Mouse (Mus musculus): ENCODE results near the gene Ufd1. TPM values are rescaled to one million over a fixed set of nuclear protein-coding genes. Genes with fewer than 3 reads are reported as not detected.
"Not testable (repeated sequence)": the region's sequence is repeated elsewhere in the genome, so short reads cannot be mapped to it uniquely, and the experiment has no call there.

The Ufd1 gene
- polyA plus RNA-seq, 1 experiment from 2014 or later: 114 TPM

GRCm38 (mm10) chr16:18822356-18822755, 10.8 kb downstream of the Ufd1 start:
- H3K27ac ChIP-seq (replicated peaks): no peak overlapping the region
- H3K4me1 ChIP-seq: no peaks in the 10 kb centered on the region
- no peaks in the 10 kb centered on the region for H3K9me3 ChIP-seq (replicated peaks)
- no peak for ATAC-seq (ENCODE audit: low FRiP score)
- peaks cover 93% of the 10 kb centered on the region for H3K36me3 ChIP-seq
- H3K9ac ChIP-seq (replicated peaks): no peak overlapping the region
- no peaks in the 10 kb centered on the region for H3K27me3 ChIP-seq (replicated peaks)
- no peak overlapping the region for H3K4me2 ChIP-seq
- H3K4me3 ChIP-seq (replicated peaks): no peak overlapping the region
- 97% methylated on average over 1 of the region's 1 CpGs for WGBS

DNA sequence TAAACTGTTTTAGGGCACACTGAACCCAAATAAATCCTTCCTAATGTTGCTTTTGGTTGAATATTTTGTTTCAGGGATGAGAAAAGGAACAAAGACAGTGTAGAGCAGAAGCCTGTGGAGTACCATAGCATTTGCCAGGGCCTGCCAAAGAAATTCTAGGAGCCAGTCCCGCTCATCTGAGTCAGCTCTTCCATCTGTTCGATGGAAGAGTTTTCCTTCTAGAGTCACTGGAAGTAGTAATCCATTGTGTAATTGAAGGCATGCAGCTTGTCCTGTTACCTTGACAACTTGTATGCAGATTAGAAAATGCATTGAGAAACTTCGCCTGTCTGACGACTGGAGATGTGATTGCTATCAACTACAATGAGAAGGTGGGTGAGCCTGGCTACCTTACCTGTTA, 11.3 kb downstream of the Ufd1 start:
- 60% methylated on average over 4 of the region's 4 CpGs for WGBS
- no peaks in the 10 kb centered on the region for H3K27me3 ChIP-seq (replicated peaks)
- H3K4me1 ChIP-seq: no peaks in the 10 kb centered on the region
- peaks cover 94% of the 10 kb centered on the region for H3K36me3 ChIP-seq
- no peak overlapping the region for H3K27ac ChIP-seq (replicated peaks)
- H3K9me3 ChIP-seq (replicated peaks): no peaks in the 10 kb centered on the region
- H3K4me3 ChIP-seq (replicated peaks): no peak overlapping the region
- no peak overlapping the region for H3K9ac ChIP-seq (replicated peaks)
- no peak overlapping the region for H3K4me2 ChIP-seq
- ATAC-seq (ENCODE audit: low FRiP score): no peak

GRCm38 (mm10) chr16:18828630-18829029, 17.1 kb downstream of the Ufd1 start:
- H3K4me3 ChIP-seq (replicated peaks): no peak overlapping the region
- H3K36me3 ChIP-seq: peaks cover 85% of the 10 kb centered on the region
- H3K9ac ChIP-seq (replicated peaks): no peak overlapping the region
- no peaks in the 10 kb centered on the region for H3K4me1 ChIP-seq
- 92% methylated on average over 3 of the region's 3 CpGs for WGBS
- no peak overlapping the region for H3K27ac ChIP-seq (replicated peaks)
- H3K27me3 ChIP-seq (replicated peaks): no peaks in the 10 kb centered on the region
- no peak for ATAC-seq (ENCODE audit: low FRiP score)
- H3K9me3 ChIP-seq (replicated peaks): no peaks in the 10 kb centered on the region
- no peak overlapping the region for H3K4me2 ChIP-seq

DNA sequence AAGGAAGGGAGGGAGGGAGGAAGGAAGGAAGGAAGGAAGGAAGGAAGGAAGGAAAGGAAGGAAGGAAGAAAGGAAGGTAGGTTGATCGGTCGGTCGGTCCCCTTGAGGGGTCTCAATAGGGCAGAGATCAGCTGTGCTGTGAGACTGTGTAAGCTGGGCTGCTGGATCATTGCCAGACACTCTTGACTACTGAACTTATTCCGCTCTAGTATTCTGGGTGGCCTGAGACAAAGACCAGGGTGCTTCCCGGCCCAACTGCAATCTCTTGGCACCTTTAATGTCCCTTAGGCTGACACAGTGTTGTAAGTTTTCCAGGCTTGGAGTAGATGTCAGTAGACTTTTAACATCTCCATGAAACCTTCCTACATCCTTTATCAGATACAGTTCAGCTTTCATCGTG, 17.5 kb downstream of the Ufd1 start:
- Histone ChIP-seq H3K9me3 (replicated peaks) (no peaks in the 10 kb centered on the region), H3K4me1 (no peaks in the 10 kb centered on the region), H3K4me3 (replicated peaks) (no peak overlapping the region), H3K9ac (replicated peaks) (no peak overlapping the region), H3K4me2 (no peak overlapping the region), H3K36me3 (peaks cover 87% of the 10 kb centered on the region), H3K27me3 (replicated peaks) (no peaks in the 10 kb centered on the region), H3K27ac (replicated peaks) (no peak overlapping the region)
- no peak for ATAC-seq (ENCODE audit: low FRiP score)
- WGBS: 88% methylated on average over 6 of the region's 6 CpGs

DNA sequence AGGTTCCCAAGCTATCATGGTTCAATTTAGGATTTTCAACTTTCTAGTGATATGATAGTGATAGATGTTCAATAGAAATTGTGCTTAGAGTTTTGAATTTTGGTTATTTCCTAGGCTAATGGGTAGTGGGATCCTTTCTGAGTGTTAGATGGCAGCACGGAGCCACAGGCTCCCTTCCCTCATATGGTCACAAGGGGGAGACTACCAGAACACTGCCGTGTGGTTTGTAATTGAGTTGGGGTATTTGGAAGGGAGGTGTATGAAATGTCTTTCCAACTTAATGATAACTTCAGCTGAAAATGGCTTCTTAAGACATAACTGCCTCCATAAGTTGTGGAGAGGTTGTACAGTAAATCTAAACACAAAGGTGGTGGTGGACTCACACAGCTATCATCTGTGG, 21.9 kb downstream of the Ufd1 start:
- Histone ChIP-seq H3K9ac (replicated peaks) (no peak overlapping the region), H3K4me3 (replicated peaks) (no peak overlapping the region), H3K27ac (replicated peaks) (no peak overlapping the region), H3K27me3 (replicated peaks) (no peaks in the 10 kb centered on the region), H3K9me3 (replicated peaks) (no peaks in the 10 kb centered on the region), H3K4me2 (no peak overlapping the region), H3K36me3 (peaks cover 56% of the 10 kb centered on the region), H3K4me1 (peaks cover 14% of the 10 kb centered on the region; the same call in 1 of the 2 replicates)
- no peak for ATAC-seq (ENCODE audit: low FRiP score)
- 85% methylated on average over 2 of the region's 2 CpGs for WGBS

- ATAC-seq (ENCODE audit: low FRiP score): peak; percentile 44; the same call in 1 of the 2 replicates
Measured at GRCm38 (mm10) chr16:18836073-18836467, 24.5 kb downstream of the Ufd1 start.

GRCm38 (mm10) chr16:18836468-18837208, 25.1 kb downstream of the Ufd1 start, which contains the start of the genes 2510002D24Rik and Gm28539:
Gene 2510002D24Rik, plus strand, starts transcription at chr16:18836578.
Gene Gm28539, plus strand, starts transcription at chr16:18836584.
- peak; percentile 98 for ATAC-seq (ENCODE audit: low FRiP score)
- peak within 1 kb of the TSS; percentile 92 for H3K4me3 ChIP-seq (replicated peaks)
- H3K27me3 ChIP-seq (replicated peaks): no peaks in the 10 kb centered on the region
- H3K9me3 ChIP-seq (replicated peaks): no peaks in the 10 kb centered on the region
- H3K9ac ChIP-seq (replicated peaks): peak within 1 kb of the TSS; percentile 84
- H3K36me3 ChIP-seq: peaks cover 34% of the 10 kb centered on the region
- H3K27ac ChIP-seq (replicated peaks): peak within 1 kb of the TSS; percentile 86
- peaks cover 14% of the 10 kb centered on the region; the same call in 1 of the 2 replicates for H3K4me1 ChIP-seq
- under 1% methylated on average over 46 of the region's 46 CpGs for WGBS
- peak within 1 kb of the TSS; percentile 63 for H3K4me2 ChIP-seq

More at GRCm38 (mm10) chr16:18836073-18836467, 24.5 kb downstream of the Ufd1 start:
- 28% methylated on average over 3 of the region's 3 CpGs for WGBS
- H3K27me3 ChIP-seq (replicated peaks): no peaks in the 10 kb centered on the region
- H3K9ac ChIP-seq (replicated peaks): no peak overlapping the region
- H3K9me3 ChIP-seq (replicated peaks): no peaks in the 10 kb centered on the region
- H3K27ac ChIP-seq (replicated peaks): peak overlapping the region; percentile 86; the same call in 1 of the 2 replicates
- peaks cover 38% of the 10 kb centered on the region for H3K36me3 ChIP-seq
- H3K4me2 ChIP-seq: peak overlapping the region; percentile 63
- peak overlapping the region; percentile 92 for H3K4me3 ChIP-seq (replicated peaks)
- H3K4me1 ChIP-seq: peaks cover 14% of the 10 kb centered on the region; the same call in 1 of the 2 replicates

DNA sequence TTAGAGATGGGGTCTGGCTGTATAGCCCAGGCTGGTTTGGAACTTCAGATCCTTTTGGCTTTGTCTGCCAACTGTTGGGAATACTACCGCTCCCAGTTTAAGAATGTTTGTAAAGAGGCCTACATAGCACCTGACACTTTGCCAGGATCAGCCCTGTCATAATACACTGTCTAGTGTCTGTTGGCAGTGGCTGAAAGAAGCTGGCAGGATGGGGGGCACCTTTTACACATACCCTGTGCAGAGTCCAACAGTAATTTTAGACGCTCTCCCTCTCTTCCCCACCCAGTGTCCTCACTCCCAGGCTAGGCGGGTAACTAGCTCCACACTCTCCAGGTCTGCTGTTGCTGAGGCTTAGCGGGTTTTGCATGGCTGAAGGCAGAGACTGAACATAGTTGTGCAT, 26.8 kb downstream of the Ufd1 start:
- no peaks in the 10 kb centered on the region for H3K27me3 ChIP-seq (replicated peaks)
- WGBS: 93% methylated on average over 4 of the region's 4 CpGs
- no peak for ATAC-seq (ENCODE audit: low FRiP score)

DNA sequence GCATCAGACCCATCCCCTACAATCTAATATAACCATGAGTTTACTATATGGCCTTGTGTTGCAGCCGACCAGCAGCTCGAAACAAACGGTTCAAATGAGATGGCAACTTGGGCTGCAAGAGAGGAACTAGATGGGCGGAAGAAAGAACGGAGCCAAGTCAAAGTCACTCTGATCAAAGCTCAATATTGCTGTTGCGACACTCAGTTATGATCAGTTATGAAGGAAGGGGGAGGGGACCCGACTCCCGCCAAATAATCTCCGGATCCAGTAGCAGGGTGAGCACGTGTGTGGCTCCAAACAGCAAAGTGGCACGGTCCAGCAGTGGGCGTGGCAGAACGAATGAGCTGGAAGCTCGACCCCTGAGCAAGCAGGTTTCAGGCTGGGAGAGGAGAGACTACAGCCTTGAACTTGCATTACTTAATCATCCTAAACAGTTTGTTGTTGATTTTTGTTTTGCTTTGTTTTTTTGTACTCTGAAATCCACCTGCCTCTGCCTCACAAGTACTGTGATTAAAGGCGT, 34.8 kb downstream of the Ufd1 start:
- WGBS: 90% methylated on average over 15 of the region's 15 CpGs
- no peak overlapping the region for H3K9ac ChIP-seq (replicated peaks)
- peaks cover 7% of the 10 kb centered on the region; the same call in 1 of the 2 replicates for H3K9me3 ChIP-seq (replicated peaks)
- H3K27ac ChIP-seq (replicated peaks): no peak overlapping the region
- ATAC-seq (ENCODE audit: low FRiP score): no peak
- no peaks in the 10 kb centered on the region for H3K4me1 ChIP-seq
- H3K4me3 ChIP-seq (replicated peaks): no peak overlapping the region
- H3K36me3 ChIP-seq: no peaks in the 10 kb centered on the region
- H3K27me3 ChIP-seq (replicated peaks): no peaks in the 10 kb centered on the region
- H3K4me2 ChIP-seq: no peak overlapping the region

More for the DNA sequence above, 26.8 kb downstream of the Ufd1 start:
- Histone ChIP-seq H3K4me2 (no peak overlapping the region), H3K9me3 (replicated peaks) (no peaks in the 10 kb centered on the region), H3K9ac (replicated peaks) (no peak overlapping the region), H3K27ac (replicated peaks) (no peak overlapping the region), H3K4me3 (replicated peaks) (no peak overlapping the region), H3K4me1 (peaks cover 14% of the 10 kb centered on the region; the same call in 1 of the 2 replicates), H3K36me3 (peaks cover 21% of the 10 kb centered on the region)

- ATAC-seq (ENCODE audit: low FRiP score); H3K4me1 ChIP-seq; H3K36me3 ChIP-seq; H3K27me3 ChIP-seq (replicated peaks); H3K4me2 ChIP-seq; H3K9ac ChIP-seq (replicated peaks); H3K27ac ChIP-seq (replicated peaks); H3K4me3 ChIP-seq (replicated peaks); H3K9me3 ChIP-seq (replicated peaks): not testable (repeated sequence)
- WGBS: 96% methylated on average over 14 of the region's 17 CpGs
Measured at GRCm38 (mm10) chr16:18849521-18850190, 38.1 kb downstream of the Ufd1 start.

- Histone ChIP-seq H3K4me1 (no peaks in the 10 kb centered on the region), H3K9ac (replicated peaks) (no peak overlapping the region), H3K4me2 (no peak overlapping the region), H3K4me3 (replicated peaks) (no peak overlapping the region), H3K27me3 (replicated peaks) (no peaks in the 10 kb centered on the region), H3K36me3 (no peaks in the 10 kb centered on the region), H3K27ac (replicated peaks) (no peak overlapping the region), H3K9me3 (replicated peaks) (no peaks in the 10 kb centered on the region)
- peak; percentile 45; the same call in 1 of the 2 replicates for ATAC-seq (ENCODE audit: low FRiP score)
Measured at GRCm38 (mm10) chr16:18858551-18858950, 47.0 kb downstream of the Ufd1 start.

GRCm38 (mm10) chr16:18860186-18860585, 48.6 kb downstream of the Ufd1 start:
- no peak for ATAC-seq (ENCODE audit: low FRiP score)
- WGBS: 74% methylated on average over 1 of the region's 1 CpGs
- H3K9ac ChIP-seq (replicated peaks): no peak overlapping the region

More at GRCm38 (mm10) chr16:18860186-18860585, 48.6 kb downstream of the Ufd1 start:
- Histone ChIP-seq H3K27me3 (replicated peaks) (no peaks in the 10 kb centered on the region), H3K4me2 (no peak overlapping the region), H3K27ac (replicated peaks) (no peak overlapping the region), H3K9me3 (replicated peaks) (no peaks in the 10 kb centered on the region), H3K4me3 (replicated peaks) (no peak overlapping the region), H3K4me1 (no peaks in the 10 kb centered on the region), H3K36me3 (no peaks in the 10 kb centered on the region)

Data from neural tube, embryonic 15.5 days (tissue).